Mouse (Mus musculus): Measurements from ENCODE around the gene Hist1h1e. TPM values are rescaled to one million over a fixed set of nuclear protein-coding genes. Genes with fewer than 3 reads are reported as not detected.

Gene Hist1h1e
- polyA plus RNA-seq, 1 experiment: 2.4 TPM

- H3K27me3 ChIP-seq (ENCODE audit: control insufficient read depth, insufficient read depth, low read length): no peaks in the 10 kb centered on the region
- H3K27ac ChIP-seq (ENCODE audit: insufficient read depth, low read depth, low read length): peak within 1 kb of the TSS; percentile 98
- peak within 1 kb of the TSS; percentile 79 for H3K4me3 ChIP-seq (ENCODE audit: low read depth, low read length)
- H3K4me1 ChIP-seq (ENCODE audit: control insufficient read depth, insufficient read depth, insufficient read length, low read length): no peaks in the 10 kb centered on the region; the same call in 1 of the 2 replicates
- WGBS: under 1% methylated on average over 27 of the region's 27 CpGs
- TF ChIP-seq CTCF (IDR thresholded peaks at IDR 0.05; ENCODE audit: extremely low read depth, insufficient read length, insufficient replicate concordance, low read depth, low read length) (no peak), POLR2A (IDR thresholded peaks at IDR 0.05; ENCODE audit: low read depth, low read length) (no peak)
- no peaks in the 10 kb centered on the region for H3K36me3 ChIP-seq (ENCODE audit: control insufficient read depth, insufficient read depth, low read length)
These were observed 1.4 kb downstream of the Hist1h1e start, which contains the start of gene Hist1h2be for GRCm38 (mm10) chr13:23620733-23621531. Hist1h2be (minus strand) TSS chr13:23621124.

DNA sequence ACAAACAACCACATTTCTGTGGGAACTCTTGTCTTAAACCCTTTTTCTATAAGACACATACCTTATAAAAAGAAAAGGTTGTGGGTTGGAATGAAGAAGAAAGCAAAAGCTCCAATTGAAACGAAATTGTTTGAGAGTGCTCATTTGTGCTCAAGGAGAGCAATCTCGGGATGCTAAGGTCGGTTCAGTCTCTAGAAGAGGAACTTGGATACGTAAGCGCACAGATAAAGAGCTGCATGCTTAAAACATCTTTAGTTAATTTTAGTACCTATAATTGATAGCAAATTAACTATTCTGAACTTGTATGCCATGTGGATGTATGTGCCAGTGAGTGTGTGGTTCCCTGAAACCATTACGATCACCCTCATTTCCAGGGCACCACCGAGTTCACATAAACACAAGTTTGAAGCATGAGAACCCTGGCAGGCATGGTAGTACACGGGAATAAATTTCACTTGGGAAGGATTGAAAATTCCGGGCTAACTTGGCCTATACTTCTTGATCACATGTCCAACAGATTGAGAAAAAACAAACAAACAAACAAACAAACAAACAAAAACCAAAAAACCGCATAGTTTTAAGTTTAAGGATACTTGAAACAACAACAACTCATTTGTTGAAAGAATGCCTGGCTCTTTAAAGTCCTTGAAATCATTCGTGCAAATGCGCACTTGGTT is 2.2 kb downstream of the Hist1h1e start:
- H3K4me3 ChIP-seq (ENCODE audit: low read depth, low read length): peak overlapping the region; percentile 66
- H3K27ac ChIP-seq (ENCODE audit: insufficient read depth, low read depth, low read length): peak overlapping the region; percentile 98
- H3K36me3 ChIP-seq (ENCODE audit: control insufficient read depth, insufficient read depth, low read length): no peaks in the 10 kb centered on the region
- TF ChIP-seq POLR2A (IDR thresholded peaks at IDR 0.05; ENCODE audit: low read depth, low read length) (no peak), CTCF (IDR thresholded peaks at IDR 0.05; ENCODE audit: extremely low read depth, insufficient read length, insufficient replicate concordance, low read depth, low read length) (no peak)
- no peaks in the 10 kb centered on the region; the same call in 1 of the 2 replicates for H3K4me1 ChIP-seq (ENCODE audit: control insufficient read depth, insufficient read depth, insufficient read length, low read length)
- WGBS: 29% methylated on average over 12 of the region's 12 CpGs
- H3K27me3 ChIP-seq (ENCODE audit: control insufficient read depth, insufficient read depth, low read length): no peaks in the 10 kb centered on the region

DNA sequence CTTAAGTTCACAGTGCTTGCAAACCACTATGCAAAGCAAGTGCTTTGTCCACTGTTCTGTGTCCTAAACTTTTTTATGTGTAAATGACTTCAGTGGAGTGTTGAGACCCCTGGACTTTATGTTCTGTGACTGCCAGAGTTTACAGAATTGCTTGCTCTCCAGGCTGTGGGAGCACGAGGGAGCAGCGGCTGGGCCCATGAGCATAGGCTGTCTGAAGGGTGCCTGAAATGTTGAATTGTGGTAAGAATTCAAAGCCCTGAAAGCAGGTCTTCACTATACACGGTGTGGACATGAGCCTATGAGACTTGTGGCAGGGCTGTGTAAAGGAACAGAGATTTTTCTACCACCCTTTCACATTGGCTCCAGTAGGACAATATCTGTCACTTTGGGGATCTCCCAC is 10.7 kb downstream of the Hist1h1e start:
- H3K4me3 ChIP-seq (ENCODE audit: low read depth, low read length): no peak overlapping the region
- no peaks in the 10 kb centered on the region for H3K4me1 ChIP-seq (ENCODE audit: control insufficient read depth, insufficient read depth, insufficient read length, low read length)
- no peaks in the 10 kb centered on the region for H3K27me3 ChIP-seq (ENCODE audit: control insufficient read depth, insufficient read depth, low read length)
- no peak for TF ChIP-seq POLR2A (IDR thresholded peaks at IDR 0.05; ENCODE audit: low read depth, low read length)
- TF ChIP-seq CTCF (IDR thresholded peaks at IDR 0.05; ENCODE audit: extremely low read depth, insufficient read length, insufficient replicate concordance, low read depth, low read length): no peak
- WGBS: 84% methylated on average over 3 of the region's 3 CpGs
- H3K36me3 ChIP-seq (ENCODE audit: control insufficient read depth, insufficient read depth, low read length): no peaks in the 10 kb centered on the region
- no peak overlapping the region for H3K27ac ChIP-seq (ENCODE audit: insufficient read depth, low read depth, low read length)

DNA sequence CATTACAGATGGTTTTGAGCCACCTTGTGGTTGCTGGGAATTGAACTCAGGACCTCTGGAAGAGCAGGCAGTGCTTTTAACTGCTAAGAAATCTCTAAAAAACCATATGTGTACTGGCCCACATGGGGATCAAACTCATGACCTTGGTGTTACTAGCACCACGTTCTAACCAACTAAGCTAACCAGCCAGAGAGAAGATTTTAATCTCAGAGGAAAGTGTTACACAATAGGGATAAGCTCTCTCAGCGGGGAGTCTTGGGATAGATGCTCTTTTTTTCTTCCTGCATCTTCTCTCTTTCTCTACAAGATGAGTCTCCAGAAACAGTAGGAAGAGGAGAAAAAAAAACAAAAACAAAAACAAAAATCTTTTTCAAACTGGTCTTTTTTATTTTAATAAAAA is 12.0 kb downstream of the Hist1h1e start:
- Histone ChIP-seq H3K4me1 (ENCODE audit: control insufficient read depth, insufficient read depth, insufficient read length, low read length) (no peaks in the 10 kb centered on the region), H3K36me3 (ENCODE audit: control insufficient read depth, insufficient read depth, low read length) (no peaks in the 10 kb centered on the region), H3K27ac (ENCODE audit: insufficient read depth, low read depth, low read length) (no peak overlapping the region), H3K27me3 (ENCODE audit: control insufficient read depth, insufficient read depth, low read length) (no peaks in the 10 kb centered on the region), H3K4me3 (ENCODE audit: low read depth, low read length) (no peak overlapping the region)
- 68% methylated on average over 2 of the region's 2 CpGs for WGBS
- TF ChIP-seq POLR2A (IDR thresholded peaks at IDR 0.05; ENCODE audit: low read depth, low read length) (no peak), CTCF (IDR thresholded peaks at IDR 0.05; ENCODE audit: extremely low read depth, insufficient read length, insufficient replicate concordance, low read depth, low read length) (no peak)

GRCm38 (mm10) chr13:23609844-23610243 is 12.5 kb downstream of the Hist1h1e start:
- H3K4me1 ChIP-seq (ENCODE audit: control insufficient read depth, insufficient read depth, insufficient read length, low read length): no peaks in the 10 kb centered on the region
- no peaks in the 10 kb centered on the region for H3K27me3 ChIP-seq (ENCODE audit: control insufficient read depth, insufficient read depth, low read length)
- no peak overlapping the region for H3K27ac ChIP-seq (ENCODE audit: insufficient read depth, low read depth, low read length)
- H3K4me3 ChIP-seq (ENCODE audit: low read depth, low read length): no peak overlapping the region
- H3K36me3 ChIP-seq (ENCODE audit: control insufficient read depth, insufficient read depth, low read length): no peaks in the 10 kb centered on the region
- TF ChIP-seq POLR2A (IDR thresholded peaks at IDR 0.05; ENCODE audit: low read depth, low read length) (no peak), CTCF (IDR thresholded peaks at IDR 0.05; ENCODE audit: extremely low read depth, insufficient read length, insufficient replicate concordance, low read depth, low read length) (no peak)

DNA sequence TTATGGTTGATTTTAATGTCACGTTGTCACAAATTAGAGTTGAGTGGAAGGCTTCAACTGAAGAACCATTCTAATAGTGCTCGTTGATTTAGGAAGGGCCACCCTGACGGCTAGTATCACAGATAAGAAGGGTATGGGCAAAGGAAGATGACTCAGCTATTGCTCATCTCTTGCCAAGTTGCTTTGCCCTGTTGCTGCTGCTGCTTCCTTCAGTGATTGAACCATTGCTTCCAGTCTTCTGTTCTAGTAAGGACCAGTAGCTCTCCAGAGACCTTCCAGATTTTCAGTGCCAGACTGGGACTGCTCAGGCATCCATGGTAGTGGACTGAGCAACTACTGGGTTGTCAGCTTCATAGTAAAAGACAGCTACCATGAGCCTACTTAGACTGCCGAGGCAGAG is 13.1 kb downstream of the Hist1h1e start:
- no peaks in the 10 kb centered on the region for H3K4me1 ChIP-seq (ENCODE audit: control insufficient read depth, insufficient read depth, insufficient read length, low read length)
- no peak overlapping the region for H3K4me3 ChIP-seq (ENCODE audit: low read depth, low read length)
- TF ChIP-seq CTCF (IDR thresholded peaks at IDR 0.05; ENCODE audit: extremely low read depth, insufficient read length, insufficient replicate concordance, low read depth, low read length) (no peak), POLR2A (IDR thresholded peaks at IDR 0.05; ENCODE audit: low read depth, low read length) (no peak)
- no peaks in the 10 kb centered on the region for H3K36me3 ChIP-seq (ENCODE audit: control insufficient read depth, insufficient read depth, low read length)
- 71% methylated on average over 4 of the region's 4 CpGs for WGBS
- H3K27me3 ChIP-seq (ENCODE audit: control insufficient read depth, insufficient read depth, low read length): no peaks in the 10 kb centered on the region
- H3K27ac ChIP-seq (ENCODE audit: insufficient read depth, low read depth, low read length): no peak overlapping the region

DNA sequence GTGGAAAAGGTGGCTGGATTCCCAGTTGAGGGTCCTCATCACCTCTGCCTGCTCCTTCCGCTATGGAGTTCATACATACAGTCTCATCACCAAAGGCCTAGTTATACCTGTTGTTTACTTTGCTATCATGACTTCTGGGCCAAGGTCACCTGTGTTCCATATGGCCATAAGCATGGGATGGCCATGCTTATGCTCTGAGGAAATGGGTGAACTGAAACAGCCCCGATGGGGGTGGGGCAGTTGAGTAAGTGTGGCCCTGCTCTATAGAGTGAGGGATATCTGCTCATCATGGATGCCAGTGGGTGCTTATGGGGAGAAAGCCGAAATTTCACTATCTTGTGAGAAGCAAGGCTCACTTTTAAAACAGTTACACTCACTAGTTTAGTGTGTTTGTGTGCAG is 17.3 kb downstream of the Hist1h1e start:
- 86% methylated on average over 3 of the region's 3 CpGs for whole genome bisulfite sequencing
- H3K4me1 ChIP-seq (ENCODE audit: control insufficient read depth, insufficient read depth, insufficient read length, low read length): no peaks in the 10 kb centered on the region
- TF ChIP-seq CTCF (IDR thresholded peaks at IDR 0.05; ENCODE audit: extremely low read depth, insufficient read length, insufficient replicate concordance, low read depth, low read length): no peak
- no peak for TF ChIP-seq POLR2A (IDR thresholded peaks at IDR 0.05; ENCODE audit: low read depth, low read length)
- no peaks in the 10 kb centered on the region for H3K36me3 ChIP-seq (ENCODE audit: control insufficient read depth, insufficient read depth, low read length)
- H3K4me3 ChIP-seq (ENCODE audit: low read depth, low read length): no peak overlapping the region
- no peak overlapping the region for H3K27ac ChIP-seq (ENCODE audit: insufficient read depth, low read depth, low read length)
- H3K27me3 ChIP-seq (ENCODE audit: control insufficient read depth, insufficient read depth, low read length): no peaks in the 10 kb centered on the region
